Mouse (Mus musculus) hindbrain, embryonic 16.5 days (tissue): ENCODE measurements around the gene Adgrl3. TPM values are rescaled to one million over a fixed set of nuclear protein-coding genes. Genes with fewer than 3 reads are reported as not detected.
A peak's percentile ranks its signal among the peaks of the same experiment; 100 is the strongest.

Experiments used
- ATAC-seq: fragments of 200-750 bp; cut with Nextera tagmentation; 2 replicates; pipeline ENCODE4 v1.8.0; 2017; ENCODE audit warnings: moderate TSS enrichment, moderate library complexity
- H3K27ac ChIP-seq: fragments of 300-500 bp; sonication (generic); 2 replicates; pipeline ENCODE4 v1.5.1; 2014; ENCODE audit warnings: low read depth, mild to moderate bottlenecking, control low read depth, low read length, moderate library complexity
- H3K27me3 ChIP-seq: fragments of 300-500 bp; sonication (generic); replicated peaks from 2 replicates; pipeline ENCODE4 v1.6.1; 2014; ENCODE audit warnings: low read length; ENCODE audit not compliant: control insufficient read depth, insufficient read depth
- H3K36me3 ChIP-seq: fragments of 300-500 bp; sonication (generic); 2 replicates; pipeline ENCODE4 v1.6.1; 2014; ENCODE audit warnings: mild to moderate bottlenecking, low read length, moderate library complexity, mixed read lengths; ENCODE audit not compliant: control insufficient read depth, insufficient read depth
- H3K4me1 ChIP-seq: fragments of 300-500 bp; sonication (generic); 2 replicates; pipeline ENCODE4 v1.6.1; 2014; ENCODE audit warnings: low read depth, low read length; ENCODE audit not compliant: control insufficient read depth, insufficient read depth
- H3K4me2 ChIP-seq: fragments of 300-500 bp; sonication (generic); 2 replicates; pipeline ENCODE4 v1.6.1; 2014; ENCODE audit warnings: mild to moderate bottlenecking, low read length, control low read depth, moderate library complexity
- H3K4me3 ChIP-seq: fragments of 300-500 bp; sonication (generic); 2 replicates; pipeline ENCODE4 v1.5.1; 2014; ENCODE audit warnings: mild to moderate bottlenecking, low read length, control low read depth, moderate library complexity
- H3K9ac ChIP-seq: fragments of 300-500 bp; sonication (generic); 2 replicates; pipeline ENCODE4 v1.6.1; 2014; ENCODE audit warnings: low read depth, mild to moderate bottlenecking, control low read depth, low read length, moderate library complexity
- H3K9me3 ChIP-seq: fragments of 300-500 bp; sonication (generic); 2 replicates; pipeline ENCODE4 v1.6.1; 2014; ENCODE audit warnings: mild to moderate bottlenecking, low read length, moderate library complexity; ENCODE audit not compliant: control insufficient read depth
- WGBS: fragments of 180-500 bp; shearing (Covaris S2); extraction: QIAGEN DNeasy Blood & Tissue Kit; methylation state at CpG from one replicate; pipeline ENCODE4 v1.1.7; 2014; 5-methylcytosine and 5-hydroxymethylcytosine counted together
- polyA plus RNA-seq: library from polyadenylated mRNA; unstranded; fragments of >200 nt; fragmentation: Nextera tagmentation; extraction: Ambion mirVana; gene quantifications from 2 replicates; pipeline ENCODE4 v1.2.1, GENCODE M21; 2015

Adgrl3 gene
- polyA plus RNA-seq, 1 experiment from 2014 or later = 67.2 TPM

DNA sequence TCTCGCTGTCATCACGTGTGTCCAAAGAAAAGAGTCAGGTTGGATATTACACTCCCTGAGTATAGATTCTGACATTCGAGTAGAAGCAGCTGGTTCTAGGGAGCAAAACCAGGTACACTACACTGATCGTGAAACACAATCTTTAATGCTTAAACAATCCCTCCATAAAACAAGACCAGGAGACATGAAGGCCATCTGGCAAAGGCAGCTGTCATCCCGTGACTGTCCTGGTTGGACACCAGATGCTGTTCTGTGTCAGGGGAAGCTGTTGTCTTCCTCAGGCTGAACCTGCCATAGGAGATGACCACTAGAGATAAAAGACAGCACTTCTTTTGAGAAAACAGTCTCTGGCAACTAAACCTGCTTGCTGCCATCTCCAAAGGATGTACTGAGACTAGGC is 228.8 kb downstream of the Adgrl3 start:
- no peaks in the 10 kb centered on the region for H3K36me3 ChIP-seq
- H3K4me2 ChIP-seq = no peak overlapping the region
- H3K27me3 ChIP-seq = no peaks in the 10 kb centered on the region
- no peak overlapping the region for H3K9ac ChIP-seq
- no peak overlapping the region for H3K4me3 ChIP-seq
- H3K9me3 ChIP-seq = no peaks in the 10 kb centered on the region
- H3K27ac ChIP-seq = 0 out of 2 replicates have a peak overlapping the region, but pooled peaks have one; percentile 8
- 69% methylated on average over 5 of the region's 5 CpGs for WGBS
- H3K4me1 ChIP-seq = no peaks in the 10 kb centered on the region
- peak; percentile 70; the same call in 1 of the 2 replicates for ATAC-seq

- no peaks in the 10 kb centered on the region for H3K4me1 ChIP-seq
- H3K27ac ChIP-seq = no peak overlapping the region
- no peaks in the 10 kb centered on the region for H3K9me3 ChIP-seq
- no peak overlapping the region for H3K9ac ChIP-seq
- no peak overlapping the region for H3K4me3 ChIP-seq
- ATAC-seq = no peak
- no peaks in the 10 kb centered on the region for H3K36me3 ChIP-seq
- H3K4me2 ChIP-seq = no peak overlapping the region
- H3K27me3 ChIP-seq = no peaks in the 10 kb centered on the region
- 82% methylated on average over 3 of the region's 3 CpGs for WGBS
These were observed 236.2 kb downstream of the Adgrl3 start for GRCm38 (mm10) chr5:81256091-81256490.

DNA sequence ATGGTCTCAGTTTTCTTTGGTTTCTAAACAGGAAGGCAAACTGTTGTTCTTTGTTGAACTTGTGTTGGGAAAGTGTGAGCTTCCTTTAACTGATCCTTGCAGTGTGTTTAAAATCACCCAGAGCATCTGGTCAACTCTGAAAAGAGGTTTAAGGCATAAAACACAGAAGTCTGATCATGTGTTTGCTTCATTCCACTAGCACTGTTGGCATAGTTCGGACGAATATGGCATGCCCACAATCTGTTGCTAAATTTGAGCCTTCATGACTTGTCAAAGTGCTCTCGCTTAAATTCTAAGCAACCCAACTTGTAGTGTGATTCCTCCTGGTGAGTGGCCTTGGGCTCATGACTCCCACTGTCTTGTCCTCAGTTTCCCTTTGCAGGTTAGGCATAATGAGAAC is 249.8 kb downstream of the Adgrl3 start:
- ATAC-seq = no peak
- no peak overlapping the region for H3K27ac ChIP-seq
- no peak overlapping the region for H3K4me2 ChIP-seq
- 86% methylated on average over 3 of the region's 3 CpGs for WGBS
- no peaks in the 10 kb centered on the region for H3K4me1 ChIP-seq
- no peak overlapping the region for H3K4me3 ChIP-seq
- no peak overlapping the region for H3K9ac ChIP-seq
- no peaks in the 10 kb centered on the region for H3K9me3 ChIP-seq
- H3K36me3 ChIP-seq = no peaks in the 10 kb centered on the region
- H3K27me3 ChIP-seq = no peaks in the 10 kb centered on the region

DNA sequence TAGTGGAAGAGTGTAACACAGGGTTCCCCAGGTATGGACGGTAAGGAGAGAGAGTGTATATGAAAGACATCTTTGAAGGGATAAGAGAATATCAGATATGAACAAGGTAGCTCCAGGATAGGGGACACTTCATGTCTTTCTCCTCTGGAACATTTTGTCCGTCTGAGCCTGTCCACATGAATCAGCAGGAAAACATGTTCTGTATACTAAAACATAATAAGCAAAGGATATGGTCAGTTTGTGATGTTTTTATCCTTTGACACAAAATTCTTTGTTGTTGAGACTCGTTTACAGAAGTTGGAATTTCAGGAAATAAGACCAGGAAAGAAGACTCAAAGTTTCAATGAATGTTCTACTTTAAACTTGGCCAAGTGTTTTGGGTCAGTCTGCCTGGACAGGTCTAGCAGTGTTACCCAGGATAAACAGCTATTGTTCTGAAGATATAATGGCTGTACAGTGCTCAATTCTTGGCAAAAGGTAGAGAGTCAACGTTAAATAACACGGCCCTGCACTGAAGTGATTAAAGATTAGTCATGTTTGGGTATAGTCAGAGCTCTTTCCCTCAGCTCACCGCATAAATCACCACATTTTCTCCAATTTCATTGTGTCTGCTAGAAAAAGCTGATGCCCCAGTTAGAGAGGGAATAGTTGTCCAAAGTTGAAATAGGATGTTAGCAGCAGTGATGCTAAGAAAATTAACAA is 255.6 kb downstream of the Adgrl3 start:
- Histone ChIP-seq H3K27ac (no peak overlapping the region), H3K4me2 (no peak overlapping the region), H3K4me3 (no peak overlapping the region), H3K9ac (no peak overlapping the region), H3K27me3 (no peaks in the 10 kb centered on the region), H3K4me1 (no peaks in the 10 kb centered on the region; the same call in 1 of the 2 replicates), H3K9me3 (no peaks in the 10 kb centered on the region), H3K36me3 (no peaks in the 10 kb centered on the region)
- 69% methylated on average over 6 of the region's 6 CpGs for WGBS
- no peak for ATAC-seq

- Histone ChIP-seq H3K4me1 (no peaks in the 10 kb centered on the region; the same call in 1 of the 2 replicates), H3K4me2 (no peak overlapping the region), H3K27me3 (no peaks in the 10 kb centered on the region), H3K4me3 (no peak overlapping the region), H3K9me3 (no peaks in the 10 kb centered on the region), H3K9ac (no peak overlapping the region), H3K36me3 (no peaks in the 10 kb centered on the region), H3K27ac (no peak overlapping the region)
- 61% methylated on average over 2 of the region's 2 CpGs for WGBS
- ATAC-seq = no peak
These were observed 259.3 kb downstream of the Adgrl3 start for GRCm38 (mm10) chr5:81279246-81279645.

GRCm38 (mm10) chr5:81285643-81286042 is 265.7 kb downstream of the Adgrl3 start:
- Histone ChIP-seq H3K27ac (no peak overlapping the region), H3K4me2 (no peak overlapping the region), H3K4me1 (no peaks in the 10 kb centered on the region), H3K9me3 (no peaks in the 10 kb centered on the region), H3K36me3 (no peaks in the 10 kb centered on the region), H3K27me3 (no peaks in the 10 kb centered on the region), H3K4me3 (no peak overlapping the region), H3K9ac (no peak overlapping the region)
- WGBS = 28% methylated on average over 1 of the region's 1 CpGs
- no peak for ATAC-seq

GRCm38 (mm10) chr5:81301874-81302273 is 281.9 kb downstream of the Adgrl3 start:
- Histone ChIP-seq H3K9ac (no peak overlapping the region), H3K4me3 (no peak overlapping the region), H3K4me1 (no peaks in the 10 kb centered on the region), H3K4me2 (no peak overlapping the region), H3K27ac (no peak overlapping the region), H3K27me3 (no peaks in the 10 kb centered on the region), H3K9me3 (no peaks in the 10 kb centered on the region), H3K36me3 (no peaks in the 10 kb centered on the region)
- ATAC-seq = no peak

- WGBS = 92% methylated on average over 3 of the region's 3 CpGs
- no peak overlapping the region for H3K4me3 ChIP-seq
- H3K36me3 ChIP-seq = peaks cover 2% of the 10 kb centered on the region; the same call in 1 of the 2 replicates
- H3K4me2 ChIP-seq = no peak overlapping the region
- H3K27me3 ChIP-seq = no peaks in the 10 kb centered on the region
- H3K27ac ChIP-seq = no peak overlapping the region
- no peaks in the 10 kb centered on the region for H3K4me1 ChIP-seq
- ATAC-seq = no peak
- no peaks in the 10 kb centered on the region for H3K9me3 ChIP-seq
- H3K9ac ChIP-seq = no peak overlapping the region
These were observed 297.6 kb downstream of the Adgrl3 start for GRCm38 (mm10) chr5:81317406-81318112.

GRCm38 (mm10) chr5:81321276-81321934 is 301.5 kb downstream of the Adgrl3 start:
- WGBS = 84% methylated on average over 2 of the region's 2 CpGs

More at GRCm38 (mm10) chr5:81321276-81321934, 301.5 kb downstream of the Adgrl3 start:
- Histone ChIP-seq H3K27ac (no peak overlapping the region), H3K9me3 (no peaks in the 10 kb centered on the region), H3K4me1 (no peaks in the 10 kb centered on the region), H3K9ac (no peak overlapping the region), H3K27me3 (no peaks in the 10 kb centered on the region), H3K36me3 (no peaks in the 10 kb centered on the region), H3K4me2 (no peak overlapping the region), H3K4me3 (no peak overlapping the region)
- ATAC-seq = no peak
